Mouse (Mus musculus): Measurements from ENCODE around the gene Faap20.

Faap20 gene

GRCm38 (mm10) chr4:155221106-155221505 lies 28.5 kb upstream of the Faap20 start:
- DNase-seq (ENCODE audit: low spot score) = no peak

GRCm38 (mm10) chr4:155221599-155222551 lies 27.7 kb upstream of the Faap20 start:
- peak; percentile 60 for DNase-seq (ENCODE audit: low spot score)

DNA sequence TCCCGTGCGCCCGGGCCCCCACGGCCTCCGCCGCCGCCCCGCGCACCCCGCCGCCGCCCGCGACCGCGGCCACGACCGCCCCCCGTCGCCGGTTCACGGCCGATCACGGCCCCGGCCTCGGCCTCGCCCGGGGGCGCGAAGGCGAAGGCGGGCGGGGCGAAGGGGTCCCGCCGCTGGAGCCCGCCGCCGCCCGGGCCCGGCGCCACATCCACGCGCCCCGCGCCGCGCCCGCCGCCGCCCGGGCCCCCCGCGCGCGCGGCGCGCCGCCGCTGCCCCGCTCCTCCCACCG lies 27.1 kb upstream of the Faap20 start, which contains the start of gene Ski:
TSS of gene Ski (minus strand) at position 41 of the 289 bp plus-strand sequence.
- DNase-seq (ENCODE audit: low spot score) = no peak

GRCm38 (mm10) chr4:155222841-155223593 lies 26.6 kb upstream of the Faap20 start:
- DNase-seq (ENCODE audit: low spot score) = peak; percentile 99

GRCm38 (mm10) chr4:155223594-155224528 lies 25.7 kb upstream of the Faap20 start:
- DNase-seq (ENCODE audit: low spot score) = no peak

- no peak for DNase-seq (ENCODE audit: low spot score)
These were observed 23.7 kb upstream of the Faap20 start for GRCm38 (mm10) chr4:155225918-155226317.

- DNase-seq (ENCODE audit: low spot score) = no peak
These were observed 21.6 kb upstream of the Faap20 start for GRCm38 (mm10) chr4:155227986-155228385.

GRCm38 (mm10) chr4:155228461-155228860 lies 21.1 kb upstream of the Faap20 start:
- DNase-seq (ENCODE audit: low spot score) = no peak

DNA sequence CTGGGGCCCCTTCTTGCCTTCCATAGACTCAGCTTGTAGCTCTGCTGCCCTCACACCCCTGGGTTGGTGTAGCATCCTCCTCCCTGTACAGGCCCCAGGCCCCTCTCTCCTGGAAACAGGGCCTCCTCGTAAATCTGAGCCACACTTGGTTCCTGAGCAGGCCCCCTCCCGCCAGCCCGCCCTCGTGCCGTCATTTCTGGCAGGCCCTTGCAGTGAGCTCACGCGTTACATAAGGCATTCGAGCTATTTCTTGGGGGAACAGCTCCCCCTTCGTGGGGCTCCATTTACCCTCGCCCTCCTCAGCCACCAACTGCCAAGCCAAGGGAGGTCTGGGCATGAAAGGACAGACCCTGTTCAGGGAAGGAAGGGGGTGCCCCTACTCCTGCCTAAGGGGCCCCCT lies 15.7 kb upstream of the Faap20 start:
- peak; percentile 65 for DNase-seq (ENCODE audit: low spot score)

GRCm38 (mm10) chr4:155234371-155235310 lies 15.0 kb upstream of the Faap20 start:
- DNase-seq (ENCODE audit: low spot score) = peak; percentile 67

GRCm38 (mm10) chr4:155235311-155236119 lies 14.1 kb upstream of the Faap20 start:
- DNase-seq (ENCODE audit: low spot score) = peak; percentile 90

GRCm38 (mm10) chr4:155236737-155237385 lies 12.7 kb upstream of the Faap20 start:
- no peak for DNase-seq (ENCODE audit: low spot score)

DNA sequence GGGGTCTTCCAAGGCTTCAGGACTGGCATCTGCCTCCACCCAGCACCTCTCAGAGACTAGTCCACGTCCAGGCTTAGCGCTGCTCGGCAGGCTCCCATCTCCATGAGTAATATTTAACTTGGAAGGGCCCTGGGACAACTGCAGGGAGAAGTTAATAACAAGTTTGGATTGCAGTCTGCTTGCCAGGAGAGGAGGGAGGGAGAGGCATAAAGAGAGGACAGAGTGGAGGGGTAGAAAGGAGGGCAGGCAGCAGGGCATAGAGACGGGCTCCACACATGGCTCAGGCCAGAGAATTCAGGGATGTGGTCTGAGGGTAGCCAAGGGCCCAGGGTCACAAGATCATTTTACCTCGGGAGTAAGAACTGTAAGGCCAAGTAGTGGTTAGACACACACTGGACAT lies 11.3 kb upstream of the Faap20 start:
- DNase-seq (ENCODE audit: low spot score) = peak; percentile 56

- no peak for DNase-seq (ENCODE audit: low spot score)
These were observed 10.1 kb upstream of the Faap20 start for GRCm38 (mm10) chr4:155239494-155239893.

GRCm38 (mm10) chr4:155241789-155242188 lies 7.8 kb upstream of the Faap20 start:
- no peak for DNase-seq (ENCODE audit: low spot score)

GRCm38 (mm10) chr4:155242292-155242691 lies 7.3 kb upstream of the Faap20 start:
- DNase-seq (ENCODE audit: low spot score) = no peak

DNA sequence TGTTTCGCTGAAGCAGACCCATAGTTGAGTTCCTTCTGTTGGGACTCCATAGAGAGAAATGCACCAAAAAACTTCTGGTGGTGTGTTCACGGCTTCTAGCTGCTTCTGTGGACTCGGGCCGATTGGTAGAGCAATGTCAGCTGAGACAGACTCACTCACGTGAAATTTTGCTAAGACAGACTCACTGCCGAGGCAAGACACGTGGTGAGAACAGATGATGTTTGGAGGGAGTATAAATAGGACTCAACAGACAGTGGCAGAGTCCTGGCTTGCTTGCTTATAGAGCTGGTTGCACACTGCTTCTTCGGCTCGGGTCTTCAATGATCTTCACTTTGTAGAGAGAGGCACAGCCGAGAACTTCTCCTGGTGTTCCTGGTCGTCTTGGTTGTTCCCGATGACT lies 6.4 kb upstream of the Faap20 start:
- no peak for DNase-seq (ENCODE audit: low spot score)

DNA sequence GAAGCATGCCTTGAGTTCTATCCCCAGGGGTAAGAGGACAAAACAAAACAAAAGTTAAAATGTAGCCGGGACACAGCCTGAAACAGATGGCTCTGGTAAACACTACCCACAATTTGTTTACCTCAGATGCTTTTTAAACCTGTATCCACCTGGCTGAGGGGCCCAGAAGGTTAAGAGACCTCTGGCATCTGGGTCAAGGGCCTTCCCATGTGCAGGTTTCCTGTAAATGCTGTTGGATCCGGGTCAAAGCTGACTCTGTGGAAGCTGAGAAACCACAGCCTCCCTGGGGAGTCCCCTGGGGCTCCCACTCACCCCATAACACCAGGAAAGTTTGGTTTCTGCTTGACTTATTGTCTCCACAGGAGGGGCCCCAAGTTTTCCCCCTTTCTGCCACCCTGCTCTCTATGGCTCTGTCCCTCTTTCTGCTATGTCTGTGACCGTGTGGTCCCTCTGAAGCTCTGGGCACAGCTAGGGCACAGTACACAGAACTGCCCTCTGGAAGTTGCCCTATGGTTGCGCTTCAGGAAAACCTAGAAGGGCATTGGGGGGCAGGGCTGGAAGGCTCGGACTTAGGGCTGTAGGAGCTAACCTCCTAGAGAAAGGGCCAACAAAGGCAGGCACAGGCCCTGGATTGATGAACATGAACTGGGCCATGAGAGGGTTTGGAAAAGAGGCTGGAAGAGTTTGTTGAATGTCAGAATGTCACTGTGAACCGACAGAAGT lies 3.7 kb upstream of the Faap20 start:
- DNase-seq (ENCODE audit: low spot score) = no peak

DNA sequence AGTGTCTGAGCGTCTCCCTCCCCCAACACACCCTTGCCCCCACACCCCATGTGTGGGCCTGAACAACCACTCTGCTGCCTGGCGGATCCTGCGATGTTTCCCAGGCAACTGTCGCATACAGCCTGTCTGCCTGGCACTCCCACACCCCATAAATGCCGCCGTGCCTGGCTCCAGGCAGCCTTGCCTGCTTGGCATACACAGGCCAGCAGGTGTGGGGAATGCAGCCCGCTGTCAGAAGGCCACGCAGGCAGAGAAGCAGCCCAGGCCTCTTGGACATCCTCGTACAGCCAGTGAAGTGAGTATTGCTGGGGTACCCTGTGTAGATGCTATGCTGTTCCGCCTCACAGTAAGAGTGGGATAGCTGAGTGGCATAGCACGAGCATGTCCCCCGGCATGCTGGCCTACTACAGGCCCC lies 2.9 kb upstream of the Faap20 start:
- DNase-seq (ENCODE audit: low spot score) = no peak

Data from yolk sac, embryonic 10.5 days (tissue).